Mouse (Mus musculus) embryonic facial prominence, embryonic 11.5 days (tissue): ENCODE results near the gene Gja5. TPM values are rescaled to one million over a fixed set of nuclear protein-coding genes. Genes with fewer than 3 reads are reported as not detected.

Source experiments
- ATAC-seq: fragments of 200-750 bp; cut with Nextera tagmentation; replicated peaks from 2 replicates; pipeline ENCODE4 v1.8.0; 2017; ENCODE audit warnings: low read depth; ENCODE audit not compliant: insufficient number of reproducible peaks, low FRiP score, low TSS enrichment
- DNase-seq: peaks from one replicate; pipeline ENCODE4 v3.0.0-alpha.2; 2015; ENCODE audit warnings: low spot score
- H3K27ac ChIP-seq: fragments of 300-500 bp; sonication (generic); replicated peaks from 2 replicates; pipeline ENCODE4 v1.5.1; 2014; ENCODE audit warnings: mild to moderate bottlenecking, low read depth, low read length, control low read depth
- H3K27me3 ChIP-seq: fragments of 300-500 bp; sonication (generic); 2 replicates; pipeline ENCODE4 v1.6.1; 2014; ENCODE audit warnings: mild to moderate bottlenecking, low read length, moderate library complexity, mixed read lengths; ENCODE audit not compliant: control insufficient read depth, insufficient read depth
- H3K36me3 ChIP-seq: fragments of 300-500 bp; sonication (generic); replicated peaks from 2 replicates; pipeline ENCODE4 v1.6.1; 2014; ENCODE audit warnings: low read depth, mild to moderate bottlenecking, low read length, moderate library complexity, mixed read lengths; ENCODE audit not compliant: control insufficient read depth, insufficient read depth
- H3K4me1 ChIP-seq: fragments of 300-500 bp; sonication (generic); 2 replicates; pipeline ENCODE4 v1.6.1; 2014; ENCODE audit warnings: low read length, mixed read lengths; ENCODE audit not compliant: control insufficient read depth, insufficient read depth
- H3K4me2 ChIP-seq: fragments of 300-500 bp; sonication (generic); 2 replicates; pipeline ENCODE4 v1.6.1; 2014; ENCODE audit warnings: low read depth, mild to moderate bottlenecking, control low read depth, low read length, moderate library complexity
- H3K4me3 ChIP-seq: fragments of 300-500 bp; sonication (generic); 2 replicates; pipeline ENCODE4 v1.5.1; 2014; ENCODE audit warnings: low read depth, low read length, control low read depth
- H3K9ac ChIP-seq: fragments of 300-500 bp; sonication (generic); replicated peaks from 2 replicates; pipeline ENCODE4 v1.6.1; 2014; ENCODE audit warnings: mild to moderate bottlenecking, control low read depth, low read length
- H3K9me3 ChIP-seq: fragments of 300-500 bp; sonication (generic); replicated peaks from 2 replicates; pipeline ENCODE4 v1.6.1; 2016; ENCODE audit warnings: mild to moderate bottlenecking, low read length, inconsistent platforms, mixed read lengths; ENCODE audit not compliant: control insufficient read depth
- WGBS: fragments of 180-500 bp; shearing (Covaris S2); extraction: QIAGEN DNeasy Blood & Tissue Kit; methylation state at CpG from one replicate; pipeline ENCODE4 v1.1.7; 2014; 5-methylcytosine and 5-hydroxymethylcytosine counted together
- polyA plus RNA-seq: library from polyadenylated mRNA; unstranded; fragments of >200 nt; fragmentation: Nextera tagmentation; extraction: Ambion mirVana; gene quantifications from 2 replicates; pipeline ENCODE4 v1.2.1, GENCODE M21; 2014

Gja5 gene
- polyA plus RNA-seq, 1 experiment from 2014 or later = 3.0 TPM

DNA sequence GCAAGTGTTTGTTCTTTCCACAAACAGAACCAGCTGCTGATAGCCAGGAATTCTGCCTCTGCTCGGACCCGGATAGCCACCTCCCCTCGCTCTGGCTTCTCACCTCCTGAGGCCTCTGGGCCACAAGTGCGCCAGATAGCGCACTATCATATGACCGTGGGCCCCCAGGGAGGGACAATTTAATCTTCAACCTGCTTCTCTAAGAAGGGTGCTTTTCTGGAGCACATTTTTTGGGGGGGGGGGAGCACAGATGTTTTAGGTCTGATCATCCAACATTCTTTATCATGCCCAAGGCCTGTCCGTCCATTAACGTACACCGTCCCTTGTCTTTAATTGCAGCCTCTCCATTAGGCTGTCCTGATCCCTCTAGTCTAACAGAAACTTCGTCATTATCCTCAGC is 71.1 kb downstream of the Gja5 start:
- no peak for DNase-seq
- Histone ChIP-seq H3K27ac (no peak overlapping the region), H3K9me3 (no peaks in the 10 kb centered on the region), H3K4me3 (no peak overlapping the region), H3K9ac (no peak overlapping the region), H3K4me1 (no peaks in the 10 kb centered on the region), H3K36me3 (no peaks in the 10 kb centered on the region), H3K27me3 (no peaks in the 10 kb centered on the region), H3K4me2 (no peak overlapping the region)
- no peak for ATAC-seq
- 88% methylated on average over 10 of the region's 10 CpGs for WGBS

DNA sequence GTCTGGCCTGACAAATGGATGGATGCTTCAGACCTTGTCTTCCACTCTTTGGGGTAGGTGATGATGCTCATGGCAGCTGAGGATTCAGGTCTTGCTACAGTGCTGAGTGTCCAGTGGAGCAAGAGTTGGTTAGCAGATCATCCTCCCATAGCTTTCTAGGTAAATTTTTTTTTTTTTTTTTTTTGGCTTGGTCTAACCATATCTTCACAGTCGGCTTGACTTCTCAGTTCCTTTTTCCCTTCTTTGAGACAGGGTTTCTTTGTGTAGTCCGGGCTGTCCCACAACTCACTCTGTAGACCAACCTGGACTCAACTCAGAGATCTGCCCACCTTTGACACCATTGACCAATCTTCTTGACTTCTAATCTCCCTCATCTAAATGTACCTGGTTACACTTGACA is 73.0 kb downstream of the Gja5 start:
- 81% methylated on average over 2 of the region's 2 CpGs for WGBS

DNA sequence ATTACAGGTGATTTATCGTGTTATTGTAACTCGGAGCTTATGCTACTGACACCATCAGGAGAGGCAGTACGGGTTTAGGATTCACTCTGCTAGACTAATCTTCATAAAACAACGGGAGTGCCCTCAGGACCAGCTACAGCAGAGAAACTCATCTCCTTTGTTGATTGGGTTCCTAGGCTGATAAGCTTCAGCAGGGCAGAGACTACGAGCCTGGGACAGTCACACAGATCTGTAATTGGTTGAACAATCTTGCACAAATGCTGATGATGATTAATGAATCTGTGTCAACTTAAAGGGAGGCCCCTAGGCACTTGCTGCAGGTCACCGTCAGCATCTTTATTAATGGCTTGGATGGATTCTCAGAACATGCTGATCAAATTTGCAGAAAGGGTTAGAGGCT is 74.0 kb downstream of the Gja5 start:
- no peak for DNase-seq

More for the DNA sequence above, 73.0 kb downstream of the Gja5 start:
- Histone ChIP-seq H3K27ac (no peak overlapping the region), H3K9me3 (no peaks in the 10 kb centered on the region), H3K4me2 (no peak overlapping the region), H3K4me3 (no peak overlapping the region), H3K36me3 (no peaks in the 10 kb centered on the region), H3K27me3 (no peaks in the 10 kb centered on the region), H3K9ac (no peak overlapping the region), H3K4me1 (no peaks in the 10 kb centered on the region)
- ATAC-seq = no peak
- DNase-seq = no peak

DNA sequence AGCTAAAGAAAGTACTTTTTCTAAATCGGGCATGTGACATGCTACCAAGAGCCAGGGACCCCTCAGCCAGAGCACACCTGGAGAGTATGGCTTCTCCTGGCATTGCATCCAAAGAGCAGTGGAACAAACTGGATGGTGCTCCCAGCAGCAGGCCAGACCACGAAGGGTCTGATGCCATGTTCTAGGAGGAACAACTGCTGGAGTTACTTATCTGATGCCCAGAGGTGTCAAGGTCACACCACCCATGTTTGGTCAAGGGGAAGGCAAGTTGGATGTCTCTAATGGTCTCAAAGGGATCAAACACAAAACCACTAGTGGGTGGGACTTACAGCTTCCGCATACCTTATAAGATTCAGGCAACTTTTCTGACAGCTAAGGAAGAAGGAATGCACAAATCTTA is 74.5 kb downstream of the Gja5 start:
- ATAC-seq (no peak), DNase-seq (no peak)
- Histone ChIP-seq H3K27me3 (no peaks in the 10 kb centered on the region), H3K4me3 (no peak overlapping the region), H3K9ac (no peak overlapping the region), H3K36me3 (no peaks in the 10 kb centered on the region), H3K27ac (no peak overlapping the region), H3K9me3 (no peaks in the 10 kb centered on the region), H3K4me1 (no peaks in the 10 kb centered on the region), H3K4me2 (no peak overlapping the region)
- 91% methylated on average over 3 of the region's 3 CpGs for WGBS

More for the DNA sequence above, 74.0 kb downstream of the Gja5 start:
- H3K4me2 ChIP-seq = no peak overlapping the region
- ATAC-seq = no peak
- H3K9me3 ChIP-seq = no peaks in the 10 kb centered on the region
- no peaks in the 10 kb centered on the region for H3K36me3 ChIP-seq
- no peak overlapping the region for H3K4me3 ChIP-seq
- H3K9ac ChIP-seq = no peak overlapping the region
- H3K27ac ChIP-seq = no peak overlapping the region
- no peaks in the 10 kb centered on the region for H3K4me1 ChIP-seq
- WGBS = 58% methylated on average over 6 of the region's 6 CpGs
- H3K27me3 ChIP-seq = no peaks in the 10 kb centered on the region

DNA sequence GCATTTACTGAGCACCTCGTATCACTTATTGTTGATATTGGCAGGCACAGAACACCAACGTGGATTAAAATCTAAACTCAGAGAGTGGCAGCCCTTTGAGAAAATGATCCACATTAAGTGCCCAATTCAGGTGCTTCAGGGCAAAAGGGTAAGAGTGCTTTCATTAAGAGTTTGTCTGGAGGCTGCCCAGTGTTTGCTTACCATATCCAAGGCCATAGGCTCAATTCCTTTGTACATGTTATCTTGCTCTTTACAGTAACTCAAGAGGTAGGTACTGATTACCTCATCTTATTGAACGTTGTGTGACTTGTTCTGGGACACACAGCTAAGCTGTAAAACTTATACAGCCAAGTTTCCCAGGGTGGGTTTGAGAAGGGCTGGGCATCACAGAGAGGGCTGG is 77.3 kb downstream of the Gja5 start:
- Histone ChIP-seq H3K9me3 (no peaks in the 10 kb centered on the region), H3K4me3 (no peak overlapping the region), H3K4me2 (no peak overlapping the region), H3K4me1 (no peaks in the 10 kb centered on the region), H3K27me3 (no peaks in the 10 kb centered on the region), H3K27ac (no peak overlapping the region), H3K9ac (no peak overlapping the region), H3K36me3 (no peaks in the 10 kb centered on the region)
- DNase-seq (no peak), ATAC-seq (no peak)
- WGBS = 80% methylated on average over 3 of the region's 3 CpGs

DNA sequence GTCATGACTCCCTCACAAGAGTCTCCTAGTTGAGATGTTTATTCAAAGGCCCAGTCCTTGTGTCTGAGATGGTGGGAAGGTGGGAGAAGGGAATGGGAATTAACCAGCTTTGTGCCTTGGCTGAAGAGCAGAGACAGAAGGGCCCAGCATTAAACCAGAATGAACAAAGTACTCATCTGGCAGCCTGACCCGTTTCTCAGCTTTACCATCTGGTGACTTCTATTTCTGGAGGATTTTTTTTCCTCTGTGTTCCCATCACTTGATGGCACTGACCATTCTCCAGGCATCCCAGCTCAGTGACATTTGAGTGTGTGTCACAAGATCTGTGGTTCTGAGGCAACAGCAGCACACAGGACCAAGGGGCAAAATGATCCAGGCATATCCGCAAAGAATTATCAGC is 78.2 kb downstream of the Gja5 start:
- H3K36me3 ChIP-seq = no peaks in the 10 kb centered on the region
- H3K9me3 ChIP-seq = no peaks in the 10 kb centered on the region
- H3K4me1 ChIP-seq = no peaks in the 10 kb centered on the region
- H3K9ac ChIP-seq = no peak overlapping the region
- no peak overlapping the region for H3K27ac ChIP-seq
- ATAC-seq (no peak), DNase-seq (no peak)
- no peak overlapping the region for H3K4me2 ChIP-seq
- 91% methylated on average over 2 of the region's 2 CpGs for WGBS
- H3K27me3 ChIP-seq = no peaks in the 10 kb centered on the region
- no peak overlapping the region for H3K4me3 ChIP-seq

DNA sequence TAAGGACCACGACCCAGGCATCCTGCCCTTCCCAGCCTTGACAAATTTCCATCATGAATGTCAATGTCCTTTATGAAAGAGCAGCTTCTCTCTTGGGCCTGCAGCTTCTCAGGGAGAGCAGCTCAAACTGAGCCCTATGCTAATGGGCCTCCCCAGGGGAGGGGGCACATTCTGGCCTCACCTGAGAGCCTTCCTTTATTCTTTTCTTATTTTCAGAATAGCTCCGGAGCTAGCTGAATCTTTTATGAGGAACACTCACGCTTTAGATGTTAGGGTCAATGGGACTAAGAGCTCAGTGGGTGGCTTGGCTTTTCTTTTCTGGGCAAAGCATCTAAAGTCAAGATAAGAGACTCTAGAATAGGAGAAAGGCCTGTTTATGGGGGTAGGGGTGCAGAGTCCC is 88.0 kb downstream of the Gja5 start:
- Histone ChIP-seq H3K4me3 (no peak overlapping the region), H3K36me3 (no peaks in the 10 kb centered on the region), H3K27ac (no peak overlapping the region), H3K9ac (no peak overlapping the region), H3K27me3 (no peaks in the 10 kb centered on the region), H3K4me1 (no peaks in the 10 kb centered on the region), H3K4me2 (no peak overlapping the region), H3K9me3 (no peaks in the 10 kb centered on the region)
- ATAC-seq (no peak), DNase-seq (no peak)
- 28% methylated on average over 3 of the region's 3 CpGs for WGBS

DNA sequence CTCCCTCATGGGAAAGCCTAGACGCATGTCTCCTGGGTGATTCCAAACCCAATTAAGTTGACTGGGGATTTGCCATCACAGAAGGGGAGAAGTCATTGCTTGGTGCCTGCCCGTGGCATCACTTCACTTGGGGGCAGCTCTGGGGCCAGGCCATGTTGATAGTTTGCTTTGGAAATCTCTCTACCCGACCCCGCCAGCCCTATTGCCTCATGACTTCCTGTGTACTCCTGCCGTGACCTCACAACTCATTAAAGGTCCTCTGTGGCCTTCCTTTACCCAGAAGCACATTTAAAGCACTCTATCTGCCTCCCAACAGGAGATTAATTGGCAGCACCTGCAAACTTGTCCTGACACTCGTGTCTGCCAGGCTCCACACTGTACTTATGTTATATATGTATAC is 93.3 kb downstream of the Gja5 start:
- Histone ChIP-seq H3K9me3 (no peaks in the 10 kb centered on the region), H3K4me1 (no peaks in the 10 kb centered on the region), H3K36me3 (no peaks in the 10 kb centered on the region), H3K4me3 (no peak overlapping the region), H3K27ac (no peak overlapping the region), H3K4me2 (no peak overlapping the region), H3K9ac (no peak overlapping the region), H3K27me3 (no peaks in the 10 kb centered on the region)
- 32% methylated on average over 6 of the region's 6 CpGs for WGBS
- ATAC-seq = no peak
- no peak for DNase-seq
